Mouse (Mus musculus): ENCODE results near the gene Nmd3.

DNA sequence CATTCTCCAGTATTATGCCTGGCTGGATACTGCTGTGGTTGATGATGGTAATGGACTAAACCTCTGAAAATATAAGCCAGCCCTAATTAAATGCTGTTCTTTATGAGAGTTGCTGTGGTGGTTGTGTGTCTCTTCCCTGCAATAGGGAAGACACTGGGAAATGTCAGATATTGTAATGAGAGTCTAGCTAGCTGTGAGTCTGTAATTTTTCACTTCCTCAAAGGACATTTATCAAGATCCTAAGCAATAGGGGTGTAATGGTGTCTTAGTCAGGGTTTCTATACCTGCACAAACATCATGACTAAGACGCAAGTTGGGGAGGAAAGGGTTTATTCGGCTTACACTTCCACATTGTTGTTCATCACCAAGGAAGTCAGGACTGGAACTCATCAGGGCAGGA lies 30.8 kb upstream of the Nmd3 start:
- TF ChIP-seq CTCF (IDR thresholded peaks at IDR 0.05; ENCODE audit: insufficient read depth, low read depth, low read length), result no peak
- TF ChIP-seq POLR2A (IDR thresholded peaks at IDR 0.05; ENCODE audit: insufficient read depth, low read depth, low read length), result no peak
